Mouse (Mus musculus) limb, embryonic 11.5 days (tissue): ENCODE measurements at regions not wholly inside any gene's neighbourhood (a gene's known extent, or its start where the extent isn't known, plus 50 kb on each side); places are given as distances from the start of the nearest gene placed in this dataset.

Experiments
- ATAC-seq: fragments of 200-750 bp; cut with Nextera tagmentation; 2 replicates; pipeline ENCODE4 v1.8.0; 2017; ENCODE audit warnings: low read depth; ENCODE audit not compliant: insufficient number of reproducible peaks, low FRiP score, low TSS enrichment
- DNase-seq: peaks from one replicate; pipeline ENCODE4 v3.0.0-alpha.2; 2015; ENCODE audit warnings: low spot score
- H3K27ac ChIP-seq: fragments of 300-500 bp; sonication (generic); replicated peaks from 2 replicates; pipeline ENCODE4 v1.5.1; 2014; ENCODE audit warnings: low read depth, mild to moderate bottlenecking, low read length
- H3K27me3 ChIP-seq: fragments of 300-500 bp; sonication (generic); 2 replicates; pipeline ENCODE4 v1.6.1; 2014; ENCODE audit warnings: mild to moderate bottlenecking, low read length, mixed read lengths; ENCODE audit not compliant: control insufficient read depth, insufficient read depth
- H3K36me3 ChIP-seq: fragments of 300-500 bp; sonication (generic); 2 replicates; pipeline ENCODE4 v1.6.1; 2014; ENCODE audit warnings: mild to moderate bottlenecking, low read length, moderate library complexity, mixed read lengths; ENCODE audit not compliant: control insufficient read depth, insufficient read depth
- H3K4me1 ChIP-seq: fragments of 300-500 bp; sonication (generic); 2 replicates; pipeline ENCODE4 v1.6.1; 2014; ENCODE audit warnings: low read length, mixed read lengths; ENCODE audit not compliant: control insufficient read depth, insufficient read depth
- H3K4me2 ChIP-seq: fragments of 300-500 bp; sonication (generic); 2 replicates; pipeline ENCODE4 v1.6.1; 2014; ENCODE audit warnings: low read depth, mild to moderate bottlenecking, moderate library complexity; ENCODE audit not compliant: severe bottlenecking
- H3K4me3 ChIP-seq: fragments of 300-500 bp; sonication (generic); 2 replicates; pipeline ENCODE4 v1.5.1; 2014; ENCODE audit warnings: low read depth, low read length
- H3K9ac ChIP-seq: fragments of 300-500 bp; sonication (generic); 2 replicates; pipeline ENCODE4 v1.6.1; 2014; ENCODE audit warnings: mild to moderate bottlenecking, low read length
- H3K9me3 ChIP-seq: fragments of 300-500 bp; sonication (generic); 2 replicates; pipeline ENCODE4 v1.6.1; 2016; ENCODE audit warnings: low read length; ENCODE audit not compliant: control insufficient read depth
- WGBS: fragments of 180-500 bp; shearing (Covaris S2); extraction: QIAGEN DNeasy Blood & Tissue Kit; methylation state at CpG from one replicate; pipeline ENCODE4 v1.1.7; 2014; 5-methylcytosine and 5-hydroxymethylcytosine counted together

DNA sequence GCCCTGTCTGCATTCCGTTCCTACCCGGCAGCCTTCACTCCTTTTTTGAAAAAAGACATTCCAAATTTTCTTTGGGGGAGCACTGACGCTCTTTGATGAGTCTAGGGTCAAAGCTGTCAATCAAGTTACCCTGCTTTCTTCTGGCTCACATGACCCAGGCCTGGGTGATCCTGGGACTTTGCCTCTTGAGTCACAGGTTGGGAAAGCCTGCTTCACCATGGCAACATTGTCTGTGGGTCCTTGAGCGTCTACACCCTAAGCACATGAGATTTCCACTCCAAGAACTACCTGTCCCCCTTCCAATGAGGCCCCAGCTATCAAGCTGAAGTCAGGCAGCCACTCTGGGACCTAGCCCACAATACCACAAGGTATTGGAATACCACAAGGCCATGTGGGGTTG, 73.5 kb downstream of the Lsm3 start:
- H3K27ac ChIP-seq, result no peak overlapping the region
- DNase-seq, result no peak
- no peak overlapping the region for H3K4me3 ChIP-seq
- H3K9ac ChIP-seq, result no peak overlapping the region
- no peaks in the 10 kb centered on the region for H3K4me1 ChIP-seq
- H3K4me2 ChIP-seq, result no peak overlapping the region
- no peak for ATAC-seq
- no peaks in the 10 kb centered on the region for H3K27me3 ChIP-seq
- no peaks in the 10 kb centered on the region for H3K36me3 ChIP-seq
- H3K9me3 ChIP-seq, result no peaks in the 10 kb centered on the region
- WGBS, result 58% methylated on average over 4 of the region's 4 CpGs

DNA sequence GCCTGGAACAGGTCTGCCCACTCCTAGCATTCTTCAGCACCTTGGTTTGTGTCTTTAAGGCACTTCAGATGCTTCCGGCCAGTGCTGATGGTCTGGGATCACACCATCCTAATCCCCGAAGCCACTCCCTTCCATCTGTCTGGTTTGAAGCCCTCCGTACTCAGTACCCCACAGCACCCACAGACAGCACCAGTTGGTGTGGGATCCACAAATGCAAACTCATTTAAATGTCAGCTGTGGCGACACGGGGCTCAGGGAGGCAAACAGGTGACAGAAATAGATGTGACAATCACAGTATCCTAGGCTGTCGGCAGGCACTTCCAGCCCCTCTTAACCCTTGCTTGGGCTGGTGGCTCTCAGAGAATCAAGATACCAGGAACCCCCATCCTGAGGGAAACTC, 74.7 kb downstream of the Lsm3 start:
- Histone ChIP-seq H3K9ac (no peak overlapping the region), H3K4me1 (no peaks in the 10 kb centered on the region), H3K4me2 (no peak overlapping the region), H3K36me3 (no peaks in the 10 kb centered on the region), H3K27me3 (no peaks in the 10 kb centered on the region), H3K27ac (no peak overlapping the region), H3K9me3 (no peaks in the 10 kb centered on the region), H3K4me3 (no peak overlapping the region)
- ATAC-seq (no peak), DNase-seq (no peak)
- WGBS, result 50% methylated on average over 6 of the region's 6 CpGs

DNA sequence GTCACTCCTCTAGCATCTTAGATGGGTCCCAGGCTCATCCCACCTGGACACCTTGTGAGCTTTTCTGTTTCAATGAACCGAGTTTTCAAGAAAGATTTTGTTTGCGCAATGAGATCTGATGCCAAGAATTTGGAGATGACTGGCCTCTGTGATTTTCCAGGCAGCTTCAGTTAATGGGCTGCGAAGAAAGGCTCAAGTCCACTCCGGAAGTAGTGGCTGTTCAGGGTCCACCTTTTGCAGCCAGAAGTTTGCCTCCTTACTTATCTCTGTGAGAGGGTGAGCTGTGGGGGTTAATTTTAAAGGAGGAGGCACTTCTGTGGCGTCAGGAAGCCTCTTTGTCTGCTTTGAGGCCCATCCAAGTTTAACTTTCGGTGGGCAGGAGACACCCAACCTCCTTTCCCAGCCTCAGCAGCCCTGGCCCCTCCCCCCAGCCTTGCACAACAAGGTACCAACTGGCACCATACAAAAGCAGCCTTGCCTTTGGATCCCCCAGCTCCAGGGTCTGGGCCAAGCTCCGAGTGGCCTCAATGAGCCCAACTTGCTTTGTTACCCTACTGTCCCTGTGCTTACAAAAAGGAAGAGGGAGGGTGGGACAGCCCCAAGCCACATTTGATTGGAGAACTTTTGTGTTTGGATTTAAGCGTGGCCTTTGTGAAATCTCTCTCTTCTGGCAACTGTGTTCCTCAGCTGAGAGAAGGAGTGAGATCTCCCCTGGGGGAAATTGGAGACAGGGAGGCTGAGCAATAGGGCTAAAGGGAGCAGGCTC, 75.3 kb downstream of the Lsm3 start:
- Histone ChIP-seq H3K4me1 (no peaks in the 10 kb centered on the region), H3K27ac (no peak overlapping the region), H3K9me3 (no peaks in the 10 kb centered on the region), H3K27me3 (no peaks in the 10 kb centered on the region), H3K4me3 (no peak overlapping the region), H3K9ac (no peak overlapping the region), H3K36me3 (no peaks in the 10 kb centered on the region), H3K4me2 (no peak overlapping the region)
- no peak for ATAC-seq
- 62% methylated on average over 8 of the region's 8 CpGs for WGBS
- DNase-seq, result no peak

- Histone ChIP-seq H3K4me3 (no peak overlapping the region), H3K4me2 (no peak overlapping the region), H3K27me3 (no peaks in the 10 kb centered on the region), H3K9ac (no peak overlapping the region), H3K27ac (no peak overlapping the region), H3K36me3 (no peaks in the 10 kb centered on the region), H3K4me1 (no peaks in the 10 kb centered on the region), H3K9me3 (no peaks in the 10 kb centered on the region)
- DNase-seq (no peak), ATAC-seq (no peak)
- 68% methylated on average over 2 of the region's 2 CpGs for WGBS
These were observed 76.9 kb downstream of the Lsm3 start for GRCm38 (mm10) chr6:91592651-91593050.

DNA sequence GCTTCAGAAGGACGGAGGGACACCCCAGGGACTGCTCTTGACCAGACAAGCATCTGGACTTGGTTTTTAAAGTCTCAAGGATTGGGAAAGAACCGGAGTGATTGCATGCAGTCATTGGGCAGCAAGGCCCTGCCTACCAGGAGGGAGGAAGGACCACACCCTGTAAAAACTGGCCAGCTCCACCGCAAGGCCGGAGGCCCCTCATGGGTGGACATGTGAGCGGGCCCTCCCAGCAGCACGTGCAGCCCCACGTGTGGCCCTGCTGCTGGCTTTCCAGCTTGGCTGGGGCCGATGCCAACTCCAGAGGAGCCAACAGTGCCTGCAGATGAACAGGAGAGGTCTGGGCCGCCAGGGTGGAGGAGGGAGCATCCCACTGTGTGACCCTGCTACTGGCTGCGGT, 83.2 kb downstream of the Lsm3 start:
- ATAC-seq (no peak), DNase-seq (no peak)
- Histone ChIP-seq H3K27me3 (no peaks in the 10 kb centered on the region), H3K9ac (no peak overlapping the region), H3K9me3 (no peaks in the 10 kb centered on the region), H3K36me3 (no peaks in the 10 kb centered on the region), H3K27ac (no peak overlapping the region), H3K4me1 (no peaks in the 10 kb centered on the region), H3K4me2 (no peak overlapping the region), H3K4me3 (no peak overlapping the region)
- 62% methylated on average over 10 of the region's 10 CpGs for WGBS

DNA sequence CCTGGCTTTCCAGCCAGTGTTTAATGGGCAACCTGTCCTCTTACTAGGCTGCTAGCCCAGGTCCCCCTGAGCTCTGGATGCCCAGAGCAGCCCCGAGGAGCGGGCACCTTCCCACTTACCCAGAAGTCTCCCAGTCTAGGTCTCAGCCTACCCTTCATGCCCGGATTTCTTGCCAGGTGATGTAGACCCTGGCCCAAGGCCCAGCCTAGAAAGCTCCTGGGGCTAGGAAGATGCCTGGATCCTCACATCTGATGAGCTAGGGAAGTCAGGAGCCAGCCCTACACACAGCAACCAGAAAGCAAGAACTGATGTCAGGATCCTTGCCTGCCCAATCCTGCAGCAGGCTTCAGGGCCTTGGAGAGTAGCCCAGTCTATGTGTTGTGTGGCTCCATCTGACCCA, 83.7 kb upstream of the Slc6a6 start:
- 81% methylated on average over 3 of the region's 3 CpGs for WGBS
- Histone ChIP-seq H3K4me2 (no peak overlapping the region), H3K4me3 (no peak overlapping the region), H3K27me3 (no peaks in the 10 kb centered on the region), H3K9ac (no peak overlapping the region), H3K4me1 (no peaks in the 10 kb centered on the region), H3K27ac (no peak overlapping the region), H3K36me3 (no peaks in the 10 kb centered on the region), H3K9me3 (no peaks in the 10 kb centered on the region)
- ATAC-seq (no peak), DNase-seq (no peak)

DNA sequence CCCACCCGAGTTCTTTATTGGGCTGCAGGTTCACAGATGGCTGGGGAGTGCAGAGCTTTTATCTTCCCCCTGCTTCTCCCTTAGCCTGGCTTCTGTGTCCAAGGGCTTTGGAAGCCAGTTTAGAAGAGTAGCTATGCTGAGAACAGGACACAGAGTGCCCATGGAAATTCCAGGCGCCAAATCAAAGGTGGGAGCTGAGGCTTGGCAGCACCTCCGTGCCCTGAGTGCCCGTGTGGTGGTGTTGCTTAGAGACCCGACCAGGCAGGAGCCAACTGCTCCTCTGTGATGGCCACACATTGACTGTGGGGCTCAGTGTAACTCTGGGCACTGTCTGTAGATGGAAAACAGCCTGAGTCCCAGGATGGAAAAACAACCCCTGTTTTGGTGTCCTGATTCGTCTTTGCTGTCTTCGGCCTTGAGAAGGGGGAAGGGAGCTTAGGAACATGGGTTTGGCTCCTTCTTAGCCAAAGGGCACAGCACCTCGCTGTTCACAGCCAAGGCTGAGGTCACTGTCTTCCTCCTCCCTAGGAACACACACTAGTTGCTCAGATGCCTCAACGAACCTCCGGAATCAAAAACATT, 77.1 kb upstream of the Slc6a6 start:
- ATAC-seq (no peak), DNase-seq (no peak)
- Histone ChIP-seq H3K4me1 (no peaks in the 10 kb centered on the region), H3K27me3 (no peaks in the 10 kb centered on the region), H3K9ac (no peak overlapping the region), H3K36me3 (no peaks in the 10 kb centered on the region), H3K27ac (no peak overlapping the region), H3K4me2 (no peak overlapping the region), H3K4me3 (no peak overlapping the region), H3K9me3 (no peaks in the 10 kb centered on the region)
- 84% methylated on average over 10 of the region's 10 CpGs for WGBS

DNA sequence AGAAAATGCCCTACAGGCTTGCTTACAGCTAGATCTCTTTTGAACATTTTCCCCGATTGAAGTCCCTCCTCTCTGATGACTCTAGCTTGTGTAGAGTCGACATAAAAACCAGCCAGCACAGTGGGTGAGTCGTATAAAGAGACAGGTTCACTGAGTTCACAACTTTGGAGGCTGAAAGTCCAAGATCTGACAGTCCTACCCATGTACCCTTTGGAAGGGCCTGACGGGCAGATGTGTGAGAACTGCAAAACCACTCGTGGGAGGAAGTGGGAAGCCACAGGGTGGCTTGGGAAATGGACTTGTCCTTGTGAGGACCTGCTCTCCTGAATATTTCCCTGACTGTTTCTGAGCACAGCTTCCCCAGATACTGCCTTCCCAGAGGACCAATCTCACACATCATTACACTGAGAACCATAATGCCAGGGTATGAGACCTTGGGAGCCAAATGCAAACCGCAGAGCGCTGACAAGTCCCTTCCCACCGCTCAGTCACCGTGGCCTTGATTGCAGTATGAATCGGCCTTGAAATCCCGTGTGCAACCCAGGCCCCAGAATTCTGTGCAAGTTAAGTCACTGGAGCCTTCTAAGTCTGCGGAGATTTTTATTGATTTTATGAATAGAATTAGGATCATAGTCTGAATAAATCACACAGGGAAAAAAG, 76.1 kb upstream of the Slc6a6 start:
- H3K4me1 ChIP-seq, result no peaks in the 10 kb centered on the region
- DNase-seq (no peak), ATAC-seq (no peak)
- no peak overlapping the region for H3K4me3 ChIP-seq
- H3K36me3 ChIP-seq, result no peaks in the 10 kb centered on the region
- WGBS, result 83% methylated on average over 12 of the region's 12 CpGs
- H3K9me3 ChIP-seq, result no peaks in the 10 kb centered on the region
- no peak overlapping the region for H3K27ac ChIP-seq
- no peak overlapping the region for H3K9ac ChIP-seq
- no peaks in the 10 kb centered on the region for H3K27me3 ChIP-seq
- H3K4me2 ChIP-seq, result no peak overlapping the region
